Mouse (Mus musculus): ENCODE data around the gene Drc1. TPM values are rescaled to one million over a fixed set of nuclear protein-coding genes. Genes with fewer than 3 reads are reported as not detected.

Gene Drc1
- total and polyA plus RNA-seq, 2 experiments from 2014 or later, result 14.7 to 16.9 TPM

DNA sequence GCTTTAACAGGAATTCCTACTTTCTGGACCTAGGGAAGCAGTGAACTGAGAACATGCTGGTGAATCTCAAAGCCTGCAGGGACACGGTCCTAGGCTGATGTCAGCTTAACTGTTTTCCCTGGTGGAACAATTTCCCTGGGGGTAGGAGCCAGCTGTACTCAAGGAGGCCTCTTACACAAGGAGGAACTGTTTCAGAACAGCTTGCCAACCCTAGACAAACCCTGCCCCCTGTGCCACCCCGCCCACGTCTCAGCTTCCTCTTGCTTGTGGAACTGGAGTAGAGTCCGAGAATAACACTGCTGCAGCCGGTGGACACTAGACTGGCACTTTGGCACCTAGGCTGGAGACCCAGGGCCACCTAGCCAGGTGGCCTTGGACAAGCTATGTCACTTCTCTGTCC lies 88.2 kb downstream of the Drc1 start:
- H3K9ac ChIP-seq, result no peak overlapping the region
- no peak overlapping the region for H3K4me3 ChIP-seq (ENCODE audit: low read depth, low read length)
- no peak for TF ChIP-seq CTCF (IDR thresholded peaks at IDR 0.05; ENCODE audit: low read depth)
- H3K36me3 ChIP-seq (ENCODE audit: insufficient read depth), result no peaks in the 10 kb centered on the region
- DNase-seq (no peak), ATAC-seq (no peak)
- no peaks in the 10 kb centered on the region for H3K4me1 ChIP-seq (ENCODE audit: insufficient read depth)
- H3K9me3 ChIP-seq (ENCODE audit: low read length), result no peaks in the 10 kb centered on the region
- 77% methylated on average over 5 of the region's 5 CpGs for WGBS
- no peaks in the 10 kb centered on the region for H3K27me3 ChIP-seq (ENCODE audit: insufficient read depth, low read length)
- no peak overlapping the region for H3K27ac ChIP-seq (ENCODE audit: low read depth, low read length)
- no peak overlapping the region for H3K4me2 ChIP-seq (ENCODE audit: low read depth)

DNA sequence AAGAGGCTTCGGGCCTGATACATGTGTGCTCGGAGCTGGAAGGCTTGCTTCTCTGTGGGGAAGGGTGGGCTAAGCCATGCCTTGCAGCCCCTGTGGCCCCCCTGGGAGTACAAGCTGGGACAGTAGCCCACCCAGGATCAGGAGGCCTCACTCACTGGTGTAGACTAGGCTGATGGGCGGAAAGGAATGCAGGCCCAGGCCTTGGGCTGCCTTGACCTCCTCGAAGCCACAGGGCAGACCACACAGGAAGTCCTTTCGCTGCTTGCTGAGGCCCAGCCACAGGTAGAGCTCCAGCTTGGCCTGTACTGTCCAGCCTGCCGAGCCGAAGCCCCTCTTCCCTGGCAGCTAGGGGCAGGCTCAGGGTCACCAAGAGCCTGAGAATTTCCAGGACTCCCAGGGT lies 101.7 kb downstream of the Drc1 start:
- H3K4me3 ChIP-seq (ENCODE audit: low read depth, low read length), result no peak overlapping the region
- WGBS, result 66% methylated on average over 7 of the region's 7 CpGs
- H3K27ac ChIP-seq (ENCODE audit: low read depth, low read length), result no peak overlapping the region
- no peaks in the 10 kb centered on the region for H3K4me1 ChIP-seq (ENCODE audit: insufficient read depth)
- no peak overlapping the region for H3K4me2 ChIP-seq (ENCODE audit: low read depth)
- TF ChIP-seq CTCF (IDR thresholded peaks at IDR 0.05; ENCODE audit: low read depth), result no peak
- no peaks in the 10 kb centered on the region for H3K36me3 ChIP-seq (ENCODE audit: insufficient read depth)
- no peaks in the 10 kb centered on the region for H3K27me3 ChIP-seq (ENCODE audit: insufficient read depth, low read length)
- ATAC-seq (no peak), DNase-seq (no peak)
- H3K9me3 ChIP-seq (ENCODE audit: low read length), result no peaks in the 10 kb centered on the region
- no peak overlapping the region for H3K9ac ChIP-seq

DNA sequence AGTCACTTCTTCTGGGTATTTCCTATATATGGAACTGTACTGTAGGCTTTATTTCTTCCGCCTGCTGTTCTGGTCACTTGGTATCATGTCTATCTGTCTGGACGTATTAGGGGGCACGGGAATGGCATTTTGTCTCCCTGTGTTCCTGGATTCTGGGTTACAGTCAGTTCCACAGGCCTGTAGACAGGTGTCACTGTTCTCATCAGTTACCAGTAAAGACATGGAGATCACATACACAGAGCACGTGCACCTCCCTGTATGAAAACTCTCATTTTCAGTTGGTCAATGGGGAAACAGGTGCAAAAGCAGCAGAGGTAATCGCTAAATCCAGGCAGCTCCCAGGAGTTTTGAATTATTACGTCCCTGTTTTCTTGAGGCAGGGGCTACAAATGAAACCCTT lies 106.5 kb downstream of the Drc1 start:
- Histone ChIP-seq H3K36me3 (ENCODE audit: insufficient read depth) (no peaks in the 10 kb centered on the region), H3K27me3 (ENCODE audit: insufficient read depth, low read length) (no peaks in the 10 kb centered on the region), H3K9me3 (ENCODE audit: low read length) (no peaks in the 10 kb centered on the region), H3K27ac (ENCODE audit: low read depth, low read length) (no peak overlapping the region), H3K9ac (no peak overlapping the region), H3K4me3 (ENCODE audit: low read depth, low read length) (no peak overlapping the region), H3K4me1 (ENCODE audit: insufficient read depth) (no peaks in the 10 kb centered on the region), H3K4me2 (ENCODE audit: low read depth) (no peak overlapping the region)
- ATAC-seq (peak; percentile 65; the same call in 1 of the 2 replicates), DNase-seq (peak; percentile 18)
- peak; percentile 68 for TF ChIP-seq CTCF (IDR thresholded peaks at IDR 0.05; ENCODE audit: low read depth)
- WGBS, result 72% methylated on average over 6 of the region's 6 CpGs

DNA sequence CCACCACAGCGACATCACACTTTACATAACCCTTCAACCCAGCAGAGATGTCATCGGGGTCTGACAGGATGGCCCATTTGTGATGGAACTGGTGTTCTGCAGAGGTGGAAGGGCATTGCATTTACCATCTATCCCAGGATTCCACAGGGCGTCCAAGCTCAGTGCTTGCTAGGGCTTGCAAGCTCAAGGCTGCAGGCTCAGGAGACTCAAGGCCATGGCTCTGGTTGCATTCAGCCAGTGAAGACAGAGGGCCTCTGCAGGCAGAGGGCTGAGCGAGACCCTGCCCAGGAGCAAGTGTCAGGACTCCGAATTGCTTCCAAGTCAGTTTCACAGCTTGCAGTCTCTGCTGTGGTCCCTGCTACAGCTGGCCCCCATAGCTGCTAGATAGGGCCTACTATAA lies 108.6 kb downstream of the Drc1 start:
- Histone ChIP-seq H3K36me3 (ENCODE audit: insufficient read depth) (no peaks in the 10 kb centered on the region), H3K9me3 (ENCODE audit: low read length) (no peaks in the 10 kb centered on the region), H3K9ac (no peak overlapping the region), H3K27ac (ENCODE audit: low read depth, low read length) (no peak overlapping the region), H3K27me3 (ENCODE audit: insufficient read depth, low read length) (no peaks in the 10 kb centered on the region), H3K4me3 (ENCODE audit: low read depth, low read length) (no peak overlapping the region), H3K4me1 (ENCODE audit: insufficient read depth) (no peaks in the 10 kb centered on the region), H3K4me2 (ENCODE audit: low read depth) (no peak overlapping the region)
- ATAC-seq, result no peak
- 87% methylated on average over 5 of the region's 5 CpGs for WGBS
- DNase-seq, result no peak
- no peak for TF ChIP-seq CTCF (IDR thresholded peaks at IDR 0.05; ENCODE audit: low read depth)

DNA sequence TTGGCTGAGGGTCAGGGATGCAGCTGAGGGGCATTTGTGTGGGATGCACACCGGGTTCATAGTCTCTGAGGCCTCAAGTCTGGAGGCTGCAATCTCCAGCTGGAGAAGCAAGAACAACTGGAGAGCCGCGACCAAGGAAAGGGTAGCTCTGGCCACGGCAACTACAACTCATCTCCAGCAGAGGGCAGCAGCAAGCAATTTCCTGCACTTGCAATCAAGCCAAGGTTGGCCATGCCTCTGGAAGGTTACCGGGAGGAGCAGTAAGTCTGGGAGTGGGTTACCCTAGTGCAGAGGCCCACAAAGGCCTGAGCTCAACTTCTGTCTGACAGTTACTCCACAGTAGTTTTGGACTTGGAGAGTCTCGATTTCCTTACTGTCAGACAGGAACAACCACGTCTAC lies 110.3 kb downstream of the Drc1 start:
- TF ChIP-seq CTCF (IDR thresholded peaks at IDR 0.05; ENCODE audit: low read depth), result peak; percentile 87
- Histone ChIP-seq H3K27ac (ENCODE audit: low read depth, low read length) (no peak overlapping the region), H3K4me2 (ENCODE audit: low read depth) (no peak overlapping the region), H3K36me3 (ENCODE audit: insufficient read depth) (no peaks in the 10 kb centered on the region), H3K9ac (no peak overlapping the region), H3K27me3 (ENCODE audit: insufficient read depth, low read length) (no peaks in the 10 kb centered on the region), H3K4me1 (ENCODE audit: insufficient read depth) (no peaks in the 10 kb centered on the region), H3K4me3 (ENCODE audit: low read depth, low read length) (no peak overlapping the region), H3K9me3 (ENCODE audit: low read length) (no peaks in the 10 kb centered on the region)
- DNase-seq (peak; percentile 80), ATAC-seq (0 out of 2 replicates have a peak, but pooled peaks have one; percentile 34)
- WGBS, result 20% methylated on average over 7 of the region's 7 CpGs

DNA sequence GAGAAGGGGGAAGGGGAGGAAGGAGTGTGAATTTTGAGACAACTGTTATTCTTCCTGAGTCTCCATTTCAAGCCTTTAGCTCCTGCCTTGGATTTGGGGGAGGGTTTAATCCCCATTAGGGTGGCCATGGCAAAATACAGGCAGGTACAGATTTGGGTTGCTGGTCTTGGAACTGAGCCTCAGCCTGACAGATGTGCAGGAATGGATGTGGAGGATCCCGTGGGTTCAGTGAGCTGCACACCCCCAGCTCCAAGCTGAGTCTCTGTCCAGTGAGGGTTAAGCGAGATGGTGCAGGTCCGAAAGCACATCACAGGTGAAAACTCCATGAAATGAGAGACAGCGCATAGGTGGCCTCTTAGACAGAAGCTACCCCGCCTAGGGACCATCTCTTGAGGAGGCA lies 119.3 kb downstream of the Drc1 start:
- no peak for TF ChIP-seq CTCF (IDR thresholded peaks at IDR 0.05; ENCODE audit: low read depth)
- H3K4me2 ChIP-seq (ENCODE audit: low read depth), result no peak overlapping the region
- ATAC-seq, result no peak
- no peaks in the 10 kb centered on the region for H3K27me3 ChIP-seq (ENCODE audit: insufficient read depth, low read length)
- H3K4me3 ChIP-seq (ENCODE audit: low read depth, low read length), result no peak overlapping the region
- no peaks in the 10 kb centered on the region for H3K36me3 ChIP-seq (ENCODE audit: insufficient read depth)
- H3K4me1 ChIP-seq (ENCODE audit: insufficient read depth), result peaks cover 6% of the 10 kb centered on the region; the same call in 1 of the 2 replicates
- H3K9me3 ChIP-seq (ENCODE audit: low read length), result no peaks in the 10 kb centered on the region
- DNase-seq, result no peak
- WGBS, result 68% methylated on average over 5 of the region's 5 CpGs
- H3K27ac ChIP-seq (ENCODE audit: low read depth, low read length), result no peak overlapping the region
- no peak overlapping the region for H3K9ac ChIP-seq

DNA sequence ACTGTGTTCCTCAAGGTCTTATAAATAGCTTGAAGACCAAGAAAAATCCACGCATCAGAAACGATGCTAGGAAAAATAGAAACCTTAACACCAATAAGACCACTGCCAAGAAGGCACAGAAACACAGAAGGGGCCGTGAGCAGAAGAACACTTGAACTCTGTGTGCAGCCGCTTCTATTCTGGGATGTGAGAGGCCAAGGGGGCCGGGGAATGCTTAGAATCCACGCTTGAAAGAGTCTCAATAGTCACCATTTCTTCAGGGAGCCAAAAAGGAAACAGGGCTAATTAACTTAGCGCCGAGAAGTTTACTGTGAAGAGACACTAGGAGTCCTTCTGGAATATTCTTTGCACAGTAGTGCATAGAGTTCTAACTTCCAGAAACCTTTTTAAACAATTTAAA lies 120.0 kb downstream of the Drc1 start:
- Histone ChIP-seq H3K9ac (no peak overlapping the region), H3K4me3 (ENCODE audit: low read depth, low read length) (no peak overlapping the region), H3K27me3 (ENCODE audit: insufficient read depth, low read length) (no peaks in the 10 kb centered on the region), H3K4me1 (ENCODE audit: insufficient read depth) (peaks cover 6% of the 10 kb centered on the region; the same call in 1 of the 2 replicates), H3K36me3 (ENCODE audit: insufficient read depth) (no peaks in the 10 kb centered on the region), H3K4me2 (ENCODE audit: low read depth) (no peak overlapping the region), H3K27ac (ENCODE audit: low read depth, low read length) (no peak overlapping the region), H3K9me3 (ENCODE audit: low read length) (no peaks in the 10 kb centered on the region)
- DNase-seq, result peak; percentile 43
- no peak for TF ChIP-seq CTCF (IDR thresholded peaks at IDR 0.05; ENCODE audit: low read depth)
- WGBS, result 4% methylated on average over 8 of the region's 8 CpGs
- peak; percentile 38 for ATAC-seq

DNA sequence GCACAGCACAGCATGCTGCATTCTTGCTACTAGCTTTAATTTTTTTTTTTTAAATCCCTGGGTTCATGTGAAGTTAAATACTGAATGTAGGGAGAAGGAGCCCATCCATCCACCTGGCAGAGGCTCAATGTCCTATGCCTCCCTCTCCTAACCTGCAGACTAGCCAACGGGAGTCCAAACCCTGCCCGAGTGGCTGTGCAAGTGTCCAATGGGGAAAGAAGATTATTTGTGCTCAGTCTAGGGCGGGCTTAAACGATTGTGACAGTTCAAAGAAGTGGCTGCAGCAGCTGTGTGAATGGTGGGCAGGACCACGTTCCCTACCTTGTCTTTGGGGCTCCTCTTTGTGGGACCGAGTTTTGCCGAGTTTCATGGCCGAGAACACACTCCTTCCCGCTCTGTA lies 125.7 kb downstream of the Drc1 start:
- Histone ChIP-seq H3K27ac (ENCODE audit: low read depth, low read length) (no peak overlapping the region), H3K9me3 (ENCODE audit: low read length) (no peaks in the 10 kb centered on the region), H3K4me1 (ENCODE audit: insufficient read depth) (no peaks in the 10 kb centered on the region), H3K9ac (no peak overlapping the region), H3K4me2 (ENCODE audit: low read depth) (no peak overlapping the region), H3K27me3 (ENCODE audit: insufficient read depth, low read length) (no peaks in the 10 kb centered on the region), H3K36me3 (ENCODE audit: insufficient read depth) (no peaks in the 10 kb centered on the region), H3K4me3 (ENCODE audit: low read depth, low read length) (no peak overlapping the region)
- 7% methylated on average over 9 of the region's 9 CpGs for WGBS
- no peak for DNase-seq
- no peak for ATAC-seq
- no peak for TF ChIP-seq CTCF (IDR thresholded peaks at IDR 0.05; ENCODE audit: low read depth)

All from forebrain, postnatal 0 days (tissue).